Mouse (Mus musculus): ENCODE results near the gene Tmem132b. TPM values are rescaled to one million over a fixed set of nuclear protein-coding genes. Genes with fewer than 3 reads are reported as not detected.

Tmem132b gene
- total RNA-seq, 2 experiments from 2014 or later: 136 to 152 TPM

DNA sequence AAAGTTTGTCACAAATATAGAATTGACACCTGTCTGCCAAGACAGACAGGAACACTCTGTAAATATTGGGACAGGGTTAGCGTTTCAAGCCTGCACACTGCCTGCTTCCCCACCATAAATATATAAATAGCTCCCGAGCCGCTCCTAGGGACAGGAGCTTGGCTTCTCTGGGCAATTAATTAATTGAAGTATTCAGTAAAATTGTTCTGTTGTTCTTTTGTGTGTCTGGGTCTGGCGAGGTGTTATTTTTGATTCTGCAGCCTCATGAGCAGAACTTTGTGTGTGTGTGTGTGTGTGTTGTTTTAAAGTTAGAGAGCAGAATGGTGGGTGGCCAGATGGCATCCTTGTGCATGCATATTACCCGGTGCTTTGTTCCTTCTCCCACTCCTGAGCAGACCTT lies 24.2 kb downstream of the Tmem132b start:
- peak in 1 of 2 experiments; percentile 49 for DNase-seq (ENCODE audit: low spot score in 2 of 2)
- intact Hi-C loops (cut with DNase I): no loop called here

DNA sequence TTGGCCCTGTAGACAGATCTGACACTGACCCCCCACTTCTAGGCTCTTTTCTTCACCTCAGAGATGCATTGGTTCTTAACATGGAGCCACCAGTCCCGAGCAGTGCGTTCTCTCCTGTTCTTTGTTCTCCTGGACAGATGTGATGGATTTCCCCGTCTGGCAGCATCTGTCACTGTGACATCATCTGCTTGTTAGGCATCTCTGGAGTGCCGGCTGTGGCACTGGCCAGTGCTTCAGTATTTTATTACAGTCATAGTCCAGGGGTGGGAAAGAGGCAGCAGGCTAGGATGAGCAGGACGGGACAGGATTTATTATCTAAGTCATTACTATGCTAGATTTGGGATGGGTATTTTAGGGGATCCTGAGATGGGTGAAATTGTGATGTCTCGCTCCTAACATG lies 31.9 kb downstream of the Tmem132b start:
- intact Hi-C loops (cut with DNase I): no loop called here
- DNase-seq (ENCODE audit: low spot score in 2 of 2): no peak

DNA sequence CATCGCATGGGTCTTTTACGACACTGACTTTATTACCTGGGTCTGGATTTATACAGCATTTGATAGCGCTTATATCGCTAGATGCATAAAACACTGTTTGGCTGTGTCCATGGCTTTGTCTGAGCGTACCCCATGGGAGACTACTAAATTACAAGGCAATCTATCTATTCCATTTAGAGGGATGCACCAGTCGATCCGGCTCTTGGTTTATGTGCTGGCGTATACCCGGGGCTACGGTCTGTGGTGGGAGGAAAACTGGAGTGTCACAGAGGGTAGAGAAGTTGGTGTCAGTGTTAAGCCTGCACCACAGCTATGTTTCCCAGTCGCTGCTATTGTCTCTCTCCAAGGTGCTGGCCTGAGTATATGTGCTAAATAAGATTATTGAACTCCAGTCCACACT lies 34.2 kb downstream of the Tmem132b start:
- no peak for DNase-seq (ENCODE audit: low spot score in 2 of 2)
- intact Hi-C loops (cut with DNase I): no loop called here

DNA sequence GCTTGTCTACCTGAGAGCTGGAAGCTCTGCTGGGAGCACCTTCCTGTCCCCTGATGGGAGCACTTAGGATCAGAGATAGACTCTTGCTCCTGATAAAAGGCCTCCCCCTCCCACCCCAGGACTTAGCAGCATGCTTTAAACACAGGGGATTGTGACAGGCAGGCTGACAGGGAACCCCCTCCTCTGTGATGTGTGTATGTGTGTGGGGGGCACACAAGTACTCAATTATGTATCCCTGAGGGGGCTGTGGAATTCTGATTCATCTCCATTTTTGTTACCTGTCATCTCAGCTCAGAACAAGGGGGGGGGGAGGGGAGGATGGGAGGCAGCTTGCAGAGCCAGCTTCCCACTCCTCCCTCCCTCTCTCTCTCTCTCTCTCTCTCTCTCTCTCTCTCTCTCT lies 36.9 kb downstream of the Tmem132b start:
- DNase-seq (ENCODE audit: low spot score in 2 of 2): no peak
- intact Hi-C loops (cut with DNase I): no loop called here

DNA sequence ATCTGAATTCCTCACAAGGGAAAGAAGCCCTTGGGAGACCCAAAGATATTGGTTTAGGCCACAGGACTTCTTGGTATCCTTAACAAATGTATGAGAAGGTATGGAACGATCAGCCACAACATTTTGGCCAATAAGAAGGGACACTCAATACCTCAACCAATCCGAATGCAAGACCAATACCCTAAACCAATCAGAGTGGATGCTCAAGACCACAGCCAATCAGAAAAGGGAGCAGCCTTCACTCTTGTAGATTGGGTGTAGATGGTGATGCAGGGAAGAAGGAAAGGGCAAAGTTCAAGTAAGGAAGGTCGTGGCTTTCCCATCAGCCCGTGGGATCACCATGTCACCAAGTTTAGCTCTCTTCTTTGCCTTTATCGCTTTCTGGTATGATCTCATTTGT lies 40.4 kb downstream of the Tmem132b start:
- intact Hi-C loops (cut with DNase I): no loop called here
- no peak for DNase-seq (ENCODE audit: low spot score in 2 of 2)

DNA sequence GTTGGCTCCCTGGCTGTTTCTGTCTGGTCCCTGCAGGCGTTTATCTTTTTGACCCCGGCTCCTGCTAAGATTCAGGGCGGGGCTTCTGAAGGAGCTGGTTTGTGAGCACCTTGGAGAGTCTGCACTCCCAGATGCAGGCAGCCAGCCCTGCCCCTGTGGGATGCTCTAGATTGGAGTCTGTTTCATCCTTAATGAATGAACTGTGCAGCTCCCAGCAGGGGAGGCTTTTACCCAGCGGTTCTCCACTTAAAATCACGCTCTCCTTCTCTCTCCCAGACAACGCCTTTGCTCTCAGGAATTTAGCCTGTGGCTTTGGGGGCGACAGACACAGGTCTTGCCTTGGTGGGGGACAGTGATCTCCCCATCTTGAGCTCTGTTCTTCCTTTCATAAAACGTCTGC lies 43.3 kb downstream of the Tmem132b start:
- no peak for DNase-seq (ENCODE audit: low spot score in 2 of 2)
- intact Hi-C loops (cut with DNase I): loop anchor here (5.0 kb wide), 1 partner anchor 43 kb away; the partner anchor contains the start of gene Tmem132b

DNA sequence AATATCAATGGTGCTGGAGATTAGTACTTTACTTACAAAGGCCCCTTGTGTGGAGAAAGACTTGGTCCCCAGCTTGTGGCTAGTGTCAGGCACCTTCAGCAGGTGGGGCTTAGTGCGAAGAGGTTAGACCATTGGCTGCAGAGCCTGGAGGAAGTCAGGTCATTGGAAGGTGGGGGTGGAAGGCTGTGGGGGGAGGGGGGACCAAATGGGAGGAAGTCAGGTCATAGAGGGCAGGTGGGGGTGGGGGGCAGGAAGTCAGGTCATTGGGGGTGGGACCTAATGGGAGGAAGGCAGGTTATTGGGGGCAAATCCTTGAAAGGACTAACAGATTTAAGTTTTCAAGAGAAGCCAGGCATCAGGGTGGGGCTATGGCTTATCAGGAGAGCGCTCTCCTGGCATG lies 44.3 kb downstream of the Tmem132b start:
- intact Hi-C loops (cut with DNase I): loop anchor here (5.0 kb wide), 1 partner anchor 44 kb away; the partner anchor contains the start of gene Tmem132b
- no peak for DNase-seq (ENCODE audit: low spot score in 2 of 2)

DNA sequence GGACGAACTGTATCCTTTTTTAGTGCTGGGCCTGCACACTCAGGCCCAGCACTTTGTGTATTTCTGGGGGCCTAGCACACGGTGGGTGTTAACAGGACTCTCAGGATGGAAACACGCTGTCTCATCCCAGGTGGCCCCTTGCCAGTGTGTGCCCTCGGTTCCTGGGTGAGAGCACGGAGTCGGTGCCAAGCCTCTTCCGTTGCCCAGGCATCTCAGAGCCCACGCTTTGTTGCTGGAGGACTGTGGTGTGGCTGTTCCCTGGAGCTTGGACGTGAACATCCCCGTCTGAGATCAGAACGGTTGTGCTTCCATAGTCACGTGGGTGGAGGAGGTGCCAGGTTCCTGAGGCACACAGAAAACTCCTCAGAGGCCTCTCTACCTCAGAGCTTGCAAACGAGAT lies 47.1 kb downstream of the Tmem132b start:
- intact Hi-C loops (cut with DNase I): loop anchor here (5.0 kb wide), 1 partner anchor 46 kb away; the partner anchor contains the start of gene Tmem132b
- peak; percentile 67 to 90 for DNase-seq (ENCODE audit: low spot score in 2 of 2)

DNA sequence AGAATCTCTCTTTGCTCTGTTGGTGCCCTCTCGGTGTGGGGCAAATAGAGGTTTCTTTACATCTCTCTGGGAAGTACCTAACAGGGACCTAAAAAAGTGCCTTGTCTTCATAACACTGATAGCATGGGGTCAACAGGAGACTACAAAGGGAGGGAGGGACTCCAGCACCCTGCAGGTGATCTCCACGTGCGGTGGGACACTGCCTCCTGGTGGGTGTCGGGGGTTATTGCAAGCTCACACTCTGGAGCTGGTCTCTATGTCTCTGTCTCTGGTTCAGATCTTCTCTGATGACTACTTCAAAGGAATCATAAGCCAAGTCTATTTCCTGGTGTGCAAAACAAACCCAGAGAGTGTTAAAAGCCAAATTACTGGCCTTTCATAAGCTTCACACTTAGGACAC lies 47.6 kb downstream of the Tmem132b start:
- intact Hi-C loops (cut with DNase I): loop anchor here (5.0 kb wide), 1 partner anchor 47 kb away; the partner anchor contains the start of gene Tmem132b

DNA sequence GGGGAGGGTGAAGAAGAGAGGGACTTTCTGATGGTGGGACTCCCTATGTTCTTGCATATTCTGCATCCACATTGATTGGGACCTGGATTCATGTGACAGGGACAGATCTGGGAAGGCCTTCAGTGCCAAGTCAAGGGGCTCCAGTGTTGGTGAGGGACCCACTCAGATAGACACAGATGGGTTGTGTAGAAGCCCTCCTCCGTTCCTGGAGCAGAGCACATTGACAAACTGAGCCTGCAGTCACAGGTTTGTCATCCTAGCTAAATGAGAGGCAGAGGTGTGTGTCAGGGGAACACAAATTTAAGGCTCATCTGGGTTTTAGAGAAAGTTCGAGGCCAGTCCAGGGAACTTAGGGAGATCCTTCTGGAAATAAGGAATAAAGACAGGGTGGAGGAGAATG lies 51.7 kb downstream of the Tmem132b start:
- no peak for DNase-seq (ENCODE audit: low spot score in 2 of 2)
- intact Hi-C loops (cut with DNase I): no loop called here

More for the DNA sequence above, 47.6 kb downstream of the Tmem132b start:
- no peak for DNase-seq (ENCODE audit: low spot score in 2 of 2)

DNA sequence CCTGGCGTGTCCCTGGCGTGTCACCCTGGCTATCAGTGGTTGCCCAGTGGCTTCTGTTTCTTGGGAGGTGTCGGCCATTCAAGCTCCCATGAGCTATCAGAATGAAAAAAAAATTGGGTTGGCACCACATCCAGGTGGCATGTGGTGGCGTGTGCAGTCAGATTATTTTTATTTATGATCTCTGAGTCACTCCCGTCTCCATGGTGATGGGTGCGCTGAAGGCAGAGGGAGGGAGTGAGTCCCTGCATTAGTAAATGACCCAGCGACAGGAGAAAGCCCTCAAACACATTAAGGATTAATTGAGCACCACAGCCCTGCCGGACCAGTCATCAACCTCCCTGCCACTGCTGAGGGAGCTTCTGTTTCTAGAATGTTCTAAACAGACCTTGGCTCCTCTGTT lies 52.3 kb downstream of the Tmem132b start:
- DNase-seq (ENCODE audit: low spot score in 2 of 2): peak; percentile 44 to 78
- intact Hi-C loops (cut with DNase I): no loop called here

DNA sequence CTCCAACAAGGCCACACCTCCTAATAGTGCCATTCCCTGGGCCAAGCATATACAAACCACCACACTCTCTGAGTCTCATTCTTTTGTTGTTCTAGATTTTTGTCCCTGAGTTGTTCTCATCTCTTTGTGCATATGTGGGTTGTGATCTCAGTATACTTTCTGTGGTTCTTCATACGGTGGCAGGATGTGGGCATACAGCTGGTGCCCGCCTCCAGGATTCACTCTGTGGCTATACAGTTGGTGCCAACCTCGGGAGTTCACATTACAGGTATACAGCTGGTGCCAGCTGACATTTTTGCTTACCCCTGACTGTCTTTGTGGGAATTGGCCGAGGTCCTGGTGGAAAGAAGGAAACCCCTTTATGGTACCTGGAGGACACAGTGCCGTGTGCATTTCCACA lies 53.6 kb downstream of the Tmem132b start:
- DNase-seq (ENCODE audit: low spot score in 2 of 2): no peak
- intact Hi-C loops (cut with DNase I): no loop called here

DNA sequence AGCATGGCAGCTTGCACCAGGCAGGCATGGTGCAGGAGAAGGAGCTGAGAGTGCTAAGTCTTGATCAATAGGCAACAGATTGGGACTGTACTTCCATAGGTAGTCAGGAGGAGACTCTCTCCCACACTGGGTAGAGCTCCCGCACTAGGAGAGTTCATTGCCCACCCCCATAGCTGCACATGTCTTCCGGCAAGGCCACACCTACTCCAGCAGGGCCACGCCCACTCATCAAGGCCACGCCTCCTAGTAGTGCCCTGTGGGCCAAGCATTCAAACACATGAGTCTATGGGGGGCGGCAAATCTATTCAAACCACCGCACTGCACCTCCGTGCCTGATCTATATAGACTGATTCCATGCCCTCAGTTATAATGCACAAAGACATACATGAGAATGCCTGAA lies 56.6 kb downstream of the Tmem132b start:
- intact Hi-C loops (cut with DNase I): no loop called here
- no peak for DNase-seq (ENCODE audit: low spot score in 2 of 2)

DNA sequence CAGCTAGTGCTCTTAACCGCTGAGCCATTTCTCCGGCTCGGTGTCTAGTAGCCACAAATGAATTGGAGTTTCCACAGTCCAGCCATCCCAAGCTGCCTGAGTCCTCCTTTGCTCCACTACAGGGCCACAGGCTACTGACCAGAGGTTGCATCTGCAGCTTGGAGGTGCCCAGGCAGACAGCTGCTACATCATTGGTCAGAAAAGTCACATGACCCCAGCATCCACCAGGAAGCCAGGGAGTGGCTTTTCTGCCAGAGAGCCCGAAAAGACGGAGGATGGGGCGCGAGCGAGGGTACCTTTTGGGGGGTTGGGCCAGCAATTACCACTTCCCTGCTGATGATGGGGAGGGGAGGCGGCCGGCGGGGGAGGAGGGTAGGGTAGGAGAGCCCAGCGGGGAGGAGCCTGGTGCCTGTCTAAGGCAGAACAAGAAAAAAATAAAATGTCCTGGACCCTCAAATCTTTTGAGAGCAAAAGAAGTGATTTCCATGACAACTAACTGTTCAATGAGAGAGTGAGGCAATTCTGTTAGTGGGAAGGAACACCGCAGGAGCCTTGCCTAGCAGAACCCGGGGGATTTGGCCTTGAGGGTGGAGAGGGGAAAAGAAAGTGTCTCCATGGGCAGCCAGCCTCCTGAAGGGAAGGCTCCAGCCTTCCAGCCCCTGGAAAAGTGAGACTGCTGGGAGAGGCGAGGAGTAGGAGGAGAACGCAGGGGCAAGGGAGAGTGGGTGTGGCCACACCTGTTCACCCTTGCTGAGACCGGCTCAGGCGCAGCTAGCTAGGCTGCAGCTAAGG lies 57.5 kb downstream of the Tmem132b start:
- peak; percentile 33 to 45 for DNase-seq (ENCODE audit: low spot score in 2 of 2)

DNA sequence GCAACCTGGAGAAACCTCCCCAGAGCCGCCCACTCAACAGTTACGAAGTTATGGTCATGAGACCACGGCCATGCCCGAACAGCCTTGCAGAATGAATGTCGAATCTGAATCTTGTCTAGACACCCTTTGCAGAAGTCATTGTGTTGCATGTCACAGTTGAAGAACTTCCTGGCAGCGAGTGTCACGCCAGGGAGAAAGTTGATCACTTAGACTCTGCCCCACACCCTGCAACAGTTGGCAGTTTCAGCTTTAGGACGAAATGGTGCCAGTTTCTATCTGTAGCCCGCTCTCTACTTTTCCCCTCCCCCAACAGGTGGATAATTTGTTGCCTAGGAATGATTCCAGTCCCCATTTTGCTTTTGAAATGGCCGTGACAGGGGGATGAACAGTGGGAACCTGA lies 66.5 kb downstream of the Tmem132b start:
- intact Hi-C loops (cut with DNase I): no loop called here
- DNase-seq (ENCODE audit: low spot score in 2 of 2): no peak

More for the DNA sequence above, 57.5 kb downstream of the Tmem132b start:
- intact Hi-C loops (cut with DNase I): no loop called here

DNA sequence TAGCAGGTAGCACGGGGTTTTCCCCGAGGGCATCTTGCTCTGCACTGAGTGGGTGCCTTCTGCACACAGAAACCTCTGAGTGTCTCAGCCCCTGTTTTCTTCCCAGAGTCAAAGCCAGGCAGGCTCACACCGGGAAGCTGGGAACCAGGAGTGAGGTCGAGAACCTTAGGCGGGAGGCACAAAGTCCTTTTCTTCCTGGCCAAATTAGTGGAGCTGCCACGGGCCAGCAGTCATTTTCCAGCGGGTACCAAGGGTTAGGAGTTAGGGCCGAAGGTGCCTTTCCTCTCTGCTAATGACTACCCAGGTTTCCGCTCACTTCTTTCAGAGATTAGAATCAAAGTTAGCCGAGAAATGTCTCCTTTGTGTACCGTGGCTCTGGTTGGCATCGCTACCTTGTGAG lies 75.6 kb downstream of the Tmem132b start:
- intact Hi-C loops (cut with DNase I): no loop called here
- no peak for DNase-seq (ENCODE audit: low spot score in 2 of 2)

DNA sequence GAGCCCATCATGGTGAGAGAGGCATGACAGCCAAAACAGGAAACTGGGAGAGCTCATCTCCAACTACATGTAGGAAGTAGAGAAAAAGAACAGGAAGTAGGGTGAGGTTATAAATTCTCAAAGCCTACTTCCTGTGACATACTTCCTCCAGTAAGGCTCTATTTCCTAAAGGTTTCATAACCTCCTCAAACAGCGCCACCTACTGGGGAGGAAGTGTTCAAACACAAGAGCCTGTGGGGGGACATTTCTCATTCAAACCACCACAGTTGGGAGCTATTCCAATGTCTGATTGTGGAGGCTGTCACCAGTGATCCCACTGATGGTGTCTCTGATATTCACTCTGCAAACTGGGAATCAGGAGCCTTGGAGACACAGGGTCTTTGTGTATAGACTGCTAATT lies 78.4 kb downstream of the Tmem132b start:
- DNase-seq (ENCODE audit: low spot score in 2 of 2): no peak
- intact Hi-C loops (cut with DNase I): loop anchor here (10.0 kb wide), 1 partner anchor 195 kb away; no protein-coding TSS in a partner anchor

DNA sequence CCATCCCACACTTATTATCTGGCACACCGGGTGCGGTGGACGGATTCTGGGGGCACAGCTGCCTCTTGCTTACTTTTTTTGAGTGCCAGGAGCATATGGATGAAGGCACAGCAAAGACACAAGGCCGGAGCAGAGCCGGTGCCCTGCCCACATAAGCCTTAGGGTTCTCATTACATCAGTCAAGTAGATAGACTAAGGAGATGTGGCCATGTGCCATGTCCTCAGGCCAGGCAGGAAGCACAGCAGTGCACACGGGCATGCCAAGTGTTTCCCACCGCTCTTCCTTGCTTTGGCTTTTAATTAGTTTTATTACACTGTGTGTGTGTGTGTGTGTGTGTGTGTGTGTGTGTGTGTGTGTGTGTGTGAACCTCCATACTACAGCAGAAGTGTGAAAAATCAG lies 80.9 kb downstream of the Tmem132b start:
- DNase-seq (ENCODE audit: low spot score in 2 of 2): no peak
- intact Hi-C loops (cut with DNase I): loop anchor here (10.0 kb wide), 1 partner anchor 192 kb away; no protein-coding TSS in a partner anchor

DNA sequence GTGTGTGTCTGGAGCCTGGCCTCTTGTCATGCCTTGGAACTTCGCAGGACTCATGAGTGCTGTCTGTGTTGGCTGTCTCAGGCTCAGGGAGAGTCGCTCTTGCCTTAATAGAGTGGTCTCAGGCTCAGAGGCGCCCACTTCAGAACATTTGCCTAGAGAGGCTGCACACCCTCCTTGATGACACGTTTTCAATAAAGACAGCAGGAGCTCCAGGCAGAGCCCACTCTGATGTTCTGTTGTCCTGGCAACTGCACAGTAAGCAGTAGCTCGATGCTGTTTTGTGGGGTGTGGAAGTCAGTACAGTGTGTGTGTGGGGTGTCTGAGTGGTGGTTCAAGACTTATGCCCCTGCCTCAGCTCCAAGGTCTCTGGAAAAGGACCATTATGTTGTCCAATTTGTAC lies 81.6 kb downstream of the Tmem132b start:
- peak in 1 of 2 experiments; percentile 65 for DNase-seq (ENCODE audit: low spot score in 2 of 2)
- intact Hi-C loops (cut with DNase I): loop anchor here (10.0 kb wide), 1 partner anchor 192 kb away; no protein-coding TSS in a partner anchor

DNA sequence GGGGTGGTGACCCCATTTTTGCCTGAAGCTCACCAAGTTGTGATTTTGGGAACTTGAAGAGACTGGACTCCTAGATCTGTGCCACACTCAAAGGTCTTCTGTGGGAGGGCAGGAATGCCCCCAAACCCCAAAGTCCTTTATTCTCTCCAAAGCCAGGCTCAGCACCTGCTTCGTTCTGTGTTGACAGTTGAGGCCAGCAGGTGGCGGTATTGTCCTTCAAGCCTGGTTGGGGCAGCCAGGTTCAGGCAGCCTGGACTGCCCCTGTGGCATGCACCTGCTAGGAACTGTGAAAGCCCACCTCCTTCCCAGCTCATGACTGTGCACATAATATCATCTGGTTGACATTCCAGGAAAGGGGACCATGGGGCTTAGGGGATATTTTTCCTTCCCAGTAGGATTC lies 82.8 kb downstream of the Tmem132b start:
- peak in 1 of 2 experiments; percentile 38 for DNase-seq (ENCODE audit: low spot score in 2 of 2)
- intact Hi-C loops (cut with DNase I): loop anchor here (10.0 kb wide), 1 partner anchor 190 kb away; no protein-coding TSS in a partner anchor

DNA sequence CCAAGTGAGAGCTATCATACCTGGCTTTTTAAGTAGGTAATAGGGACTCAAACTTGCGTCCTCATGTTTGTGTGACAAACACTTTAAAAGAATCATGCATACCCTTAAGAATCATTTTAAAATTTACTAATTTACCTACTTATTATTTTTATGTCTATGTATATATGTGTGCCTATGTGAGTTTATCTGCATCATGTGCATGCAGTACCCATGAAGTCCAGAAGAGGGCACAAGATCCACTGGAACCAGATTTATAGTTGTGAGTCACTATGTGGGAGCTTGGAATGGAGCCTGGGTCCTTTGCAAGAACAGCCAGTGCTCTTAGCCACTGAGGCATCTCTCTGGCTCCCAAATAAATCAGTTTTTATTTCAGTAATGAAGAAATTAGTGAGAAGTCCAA lies 85.5 kb downstream of the Tmem132b start:
- intact Hi-C loops (cut with DNase I): loop anchor here (10.0 kb wide), 1 partner anchor 188 kb away; no protein-coding TSS in a partner anchor
- DNase-seq (ENCODE audit: low spot score in 2 of 2): no peak
